Mouse (Mus musculus): ENCODE results near the gene Tmbim1.
"Not testable (repeated sequence)": the region's sequence is repeated elsewhere in the genome, so short reads cannot be mapped to it uniquely, and the experiment has no call there.

The Tmbim1 gene

GRCm38 (mm10) chr1:74294733-74295455, 10.5 kb downstream of the Tmbim1 start:
- no peak for DNase-seq

GRCm38 (mm10) chr1:74294090-74294643, 11.3 kb downstream of the Tmbim1 start:
- DNase-seq = no peak

- DNase-seq = no peak
Measured at GRCm38 (mm10) chr1:74293306-74293960, 12.0 kb downstream of the Tmbim1 start.

- no peak for DNase-seq
Measured at GRCm38 (mm10) chr1:74292331-74293020, 12.9 kb downstream of the Tmbim1 start.

- no peak for DNase-seq
Measured at GRCm38 (mm10) chr1:74290141-74290540, 15.3 kb downstream of the Tmbim1 start.

- no peak for DNase-seq
Measured at GRCm38 (mm10) chr1:74289740-74290139, 15.7 kb downstream of the Tmbim1 start.

GRCm38 (mm10) chr1:74289248-74289647, 16.2 kb downstream of the Tmbim1 start:
- no peak for DNase-seq

- no peak for DNase-seq
Measured at GRCm38 (mm10) chr1:74288327-74288726, 17.1 kb downstream of the Tmbim1 start.

GRCm38 (mm10) chr1:74286869-74287607, 18.4 kb downstream of the Tmbim1 start:
- not testable (repeated sequence) for DNase-seq

GRCm38 (mm10) chr1:74285212-74286010, 20.0 kb downstream of the Tmbim1 start:
- no peak for DNase-seq

- peak; percentile 100 for DNase-seq
Measured at GRCm38 (mm10) chr1:74284543-74285160, 20.8 kb downstream of the Tmbim1 start, which contains the start of the genes Aamp and Pnkd. Gene Aamp (minus strand): TSS chr1:74284738. Gene Pnkd (plus strand): TSS chr1:74284930.

- DNase-seq = peak; percentile 80
Measured at GRCm38 (mm10) chr1:74283686-74284463, 21.5 kb downstream of the Tmbim1 start.

GRCm38 (mm10) chr1:74282896-74283625, 22.4 kb downstream of the Tmbim1 start:
- DNase-seq = no peak

GRCm38 (mm10) chr1:74281886-74282285, 23.5 kb downstream of the Tmbim1 start:
- no peak for DNase-seq

- DNase-seq = no peak
Measured at GRCm38 (mm10) chr1:74281372-74281771, 24.1 kb downstream of the Tmbim1 start.

GRCm38 (mm10) chr1:74280591-74281325, 24.7 kb downstream of the Tmbim1 start:
- DNase-seq = no peak

GRCm38 (mm10) chr1:74278988-74279387, 26.4 kb downstream of the Tmbim1 start:
- DNase-seq = no peak

GRCm38 (mm10) chr1:74278538-74278937, 26.9 kb downstream of the Tmbim1 start, which contains the start of gene Gpbar1:
Gene Gpbar1 (plus strand): TSS chr1:74278550.
- DNase-seq = no peak
